Comparison of ENCODE assay signal across 29 mouse cellular contexts in genomic region chr4:122978850-122979249, GRCm38 (mm10). TPM values are rescaled to one million over a fixed set of nuclear protein-coding genes. Genes with fewer than 3 reads are reported as not detected.
"Had no signal": no experiment of that assay in that cellular context is flagged by ENCODE, and none has a peak within 500 bp of the region (broad histone marks: within the 10 kb centered on the region; RNA-seq: fewer than 3 reads in every experiment).

No protein-coding gene starts in this region.

- H3K9me3 ChIP-seq: heart, embryonic 13.5 days; heart, embryonic 15.5 days; hindbrain, embryonic 13.5 days; hindbrain, embryonic 15.5 days; kidney, embryonic 15.5 days; limb, embryonic 13.5 days; limb, embryonic 15.5 days had no signal

- H3K4me2 ChIP-seq: heart, embryonic 11.5 days; heart, embryonic 13.5 days; heart, embryonic 15.5 days; hindbrain, embryonic 13.5 days; hindbrain, embryonic 15.5 days; kidney, embryonic 15.5 days; limb, embryonic 13.5 days; limb, embryonic 15.5 days; liver, embryonic 11.5 days had no signal

- ATAC-seq: hindbrain, postnatal 0 days had no signal

- DNase-seq: gastrocnemius, postnatal 14 days; gastrocnemius, postnatal 36 days; heart, adult 11 months; heart, adult 2 months; heart, postnatal 14 days; heart, postnatal 36 days; kidney, adult 11 months; kidney, adult 2 months; kidney, adult 9 months; kidney, postnatal 14 days; kidney, postnatal 36 days; layer of hippocampus, adult 9-11 months; layer of hippocampus, postnatal 36 days; left cerebral cortex, postnatal 4 days; lung, adult 18-20 months had no signal

- H3K27ac ChIP-seq: heart, adult 2 months; heart, embryonic 13.5 days; heart, embryonic 15.5 days; hindbrain, embryonic 13.5 days; hindbrain, embryonic 15.5 days; hindbrain, postnatal 0 days; kidney, embryonic 15.5 days; kidney, postnatal 0 days; limb, embryonic 13.5 days; limb, embryonic 15.5 days; liver, embryonic 14.5 days had no signal

- H3K4me3 ChIP-seq: heart, adult 2 months; heart, embryonic 13.5 days; heart, embryonic 15.5 days; hindbrain, embryonic 13.5 days; hindbrain, embryonic 15.5 days; kidney, embryonic 15.5 days; limb, embryonic 13.5 days; limb, embryonic 15.5 days had no signal

- H3K9ac ChIP-seq: heart, embryonic 13.5 days; heart, embryonic 15.5 days; hindbrain, embryonic 13.5 days; hindbrain, embryonic 15.5 days; kidney, embryonic 15.5 days; limb, embryonic 13.5 days; limb, embryonic 15.5 days; liver, embryonic 14.5 days had no signal

- H3K36me3 ChIP-seq: heart, embryonic 13.5 days; heart, embryonic 15.5 days; hindbrain, embryonic 13.5 days; hindbrain, embryonic 15.5 days; kidney, embryonic 15.5 days; limb, embryonic 13.5 days; limb, embryonic 15.5 days had no signal

RNA-seq across cellular contexts. Expression of gene Mycl, which starts 16.6 kb away (rescaled TPM):
- total RNA-seq: hematopoietic stem cell, adult 5-6 weeks had no signal

RNA-seq across cellular contexts. Expression of gene Mfsd2a, which starts 17.9 kb away (rescaled TPM):
- total RNA-seq: gastrocnemius, adult 8-10 months; hematopoietic stem cell, adult 5-6 weeks had no signal
